Mouse (Mus musculus) embryonic fibroblast, embryonic 13.5 days (primary cell): ENCODE measurements around the gene Wap. TPM values are rescaled to one million over a fixed set of nuclear protein-coding genes. Genes with fewer than 3 reads are reported as not detected.

Experiments
- H3K27ac ChIP-seq: 2 replicates; pipeline ENCODE4 v1.5.1; 2012; ENCODE audit warnings: low read length, control low read depth, inconsistent platforms; ENCODE audit not compliant: insufficient read depth
- H3K4me1 ChIP-seq: 2 replicates; pipeline ENCODE4 v1.6.1; 2011; ENCODE audit warnings: low read length; ENCODE audit not compliant: control insufficient read depth, insufficient read depth
- H3K4me3 ChIP-seq: 2 replicates; pipeline ENCODE4 v1.5.1; 2011; ENCODE audit warnings: mild to moderate bottlenecking, control low read depth, low read length; ENCODE audit not compliant: insufficient read depth
- CTCF ChIP-seq: IDR thresholded peaks from 2 replicates; pipeline ENCODE4 v1.5.1; 2011; ENCODE audit warnings: mild to moderate bottlenecking, control low read depth, low read length, moderate library complexity, borderline replicate concordance; ENCODE audit not compliant: insufficient read depth
- POLR2A ChIP-seq: IDR thresholded peaks from 2 replicates; pipeline ENCODE4 v1.6.1; 2011; ENCODE audit warnings: low read depth, mild to moderate bottlenecking, control low read depth, low read length, moderate library complexity
- polyA plus RNA-seq: library from polyadenylated mRNA; stranded (reverse); fragments of >200 nt; gene quantifications from 2 replicates; pipeline ENCODE4 v1.2.4, GENCODE M21; 2011; ENCODE audit warnings: low read depth; ENCODE audit not compliant: missing spikeins, insufficient read length

Wap gene
- polyA plus RNA-seq, 1 experiment, result not detected

DNA sequence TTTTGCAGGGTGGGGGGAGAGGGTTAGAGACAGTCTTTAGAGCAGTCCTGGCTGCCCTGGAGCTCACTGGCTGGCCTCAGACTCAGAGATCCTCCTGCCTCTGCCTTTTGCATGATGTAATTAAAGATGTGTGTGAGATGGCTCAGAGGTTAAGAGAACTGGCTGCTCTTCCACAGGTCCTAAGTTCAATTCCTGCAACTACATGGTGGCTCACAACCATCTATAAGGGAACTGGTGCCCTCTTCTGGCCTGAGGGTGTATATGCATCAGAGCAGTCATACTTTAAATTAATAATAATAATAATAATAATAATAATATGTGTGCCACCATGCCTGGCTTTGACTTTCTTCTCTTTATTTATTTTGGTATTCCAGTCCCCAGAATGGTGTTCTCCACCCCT, 8.8 kb downstream of the Wap start:
- H3K4me3 ChIP-seq, result no peak overlapping the region
- no peak overlapping the region for H3K27ac ChIP-seq
- TF ChIP-seq POLR2A (no peak), CTCF (no peak)
- H3K4me1 ChIP-seq, result no peaks in the 10 kb centered on the region

DNA sequence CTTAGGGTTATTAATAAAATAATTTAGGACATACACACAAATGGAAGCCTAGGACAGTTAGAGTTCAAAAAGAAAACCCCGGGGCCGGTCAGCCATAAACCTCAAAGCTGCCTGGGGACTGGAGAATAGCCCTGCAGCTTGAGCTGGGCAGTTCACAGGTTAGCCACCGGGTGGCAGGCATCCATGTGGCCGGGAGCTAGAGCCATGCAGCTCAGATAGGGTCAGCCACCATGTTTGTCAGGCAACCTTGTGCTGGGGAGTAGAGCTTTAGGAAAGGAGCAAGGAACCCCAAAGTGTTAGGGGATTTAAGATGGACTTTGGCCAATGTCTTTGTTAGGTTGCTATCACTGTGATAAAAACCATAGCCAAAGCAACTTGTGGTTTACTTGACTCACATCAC, 9.9 kb downstream of the Wap start:
- H3K27ac ChIP-seq, result no peak overlapping the region
- H3K4me1 ChIP-seq, result peaks cover 3% of the 10 kb centered on the region; the same call in 1 of the 2 replicates
- TF ChIP-seq POLR2A, result no peak; the same call in 1 of the 2 replicates
- peak; percentile 64; the same call in 1 of the 2 replicates for TF ChIP-seq CTCF
- no peak overlapping the region for H3K4me3 ChIP-seq

DNA sequence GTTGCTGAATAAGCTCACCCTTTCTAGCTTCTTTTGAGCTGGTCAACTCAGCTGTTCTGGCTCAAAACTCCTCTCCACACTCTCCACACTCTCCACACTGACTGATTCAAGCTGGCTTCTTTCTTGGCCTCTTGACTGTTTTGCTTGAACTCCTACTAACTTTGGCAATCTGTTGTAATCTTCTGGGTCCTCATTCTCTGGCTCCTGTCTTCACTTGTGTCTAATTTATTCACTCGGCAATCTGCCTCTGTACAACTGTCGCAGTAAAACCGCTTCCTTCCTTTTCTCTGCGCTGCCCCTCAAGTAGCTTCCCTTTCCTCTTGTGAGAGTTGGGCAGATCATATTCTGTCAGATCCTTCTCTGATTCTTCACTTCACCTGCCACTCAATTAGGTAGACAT, 10.7 kb downstream of the Wap start:
- Histone ChIP-seq H3K4me3 (no peak overlapping the region), H3K4me1 (peaks cover 3% of the 10 kb centered on the region; the same call in 1 of the 2 replicates), H3K27ac (no peak overlapping the region)
- TF ChIP-seq CTCF, result no peak
- TF ChIP-seq POLR2A, result peak; percentile 20; the same call in 1 of the 2 replicates

DNA sequence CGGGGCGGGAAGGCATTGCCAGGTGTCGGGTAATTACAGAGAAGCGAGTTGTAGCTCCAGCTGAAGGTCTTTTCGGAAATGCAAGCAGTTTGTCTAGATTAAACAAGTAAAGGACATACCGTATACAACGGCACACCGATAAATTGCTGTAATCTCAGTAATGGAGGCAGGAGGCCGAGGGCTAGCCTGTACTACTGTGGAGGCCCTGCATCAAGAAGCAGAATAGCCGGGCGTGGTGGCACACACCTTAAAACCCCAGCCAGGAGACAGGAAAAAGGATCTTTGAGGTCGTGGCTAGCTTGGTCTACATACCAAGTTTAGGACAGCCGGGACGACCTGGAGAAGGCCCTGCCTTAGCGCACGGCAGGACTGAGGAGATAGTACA, 12.1 kb downstream of the Wap start:
- TF ChIP-seq CTCF, result no peak
- peak; percentile 52; the same call in 1 of the 2 replicates for TF ChIP-seq POLR2A
- H3K4me1 ChIP-seq, result peaks cover 3% of the 10 kb centered on the region; the same call in 1 of the 2 replicates
- peak overlapping the region; percentile 78 for H3K4me3 ChIP-seq
- peak overlapping the region; percentile 70 for H3K27ac ChIP-seq

DNA sequence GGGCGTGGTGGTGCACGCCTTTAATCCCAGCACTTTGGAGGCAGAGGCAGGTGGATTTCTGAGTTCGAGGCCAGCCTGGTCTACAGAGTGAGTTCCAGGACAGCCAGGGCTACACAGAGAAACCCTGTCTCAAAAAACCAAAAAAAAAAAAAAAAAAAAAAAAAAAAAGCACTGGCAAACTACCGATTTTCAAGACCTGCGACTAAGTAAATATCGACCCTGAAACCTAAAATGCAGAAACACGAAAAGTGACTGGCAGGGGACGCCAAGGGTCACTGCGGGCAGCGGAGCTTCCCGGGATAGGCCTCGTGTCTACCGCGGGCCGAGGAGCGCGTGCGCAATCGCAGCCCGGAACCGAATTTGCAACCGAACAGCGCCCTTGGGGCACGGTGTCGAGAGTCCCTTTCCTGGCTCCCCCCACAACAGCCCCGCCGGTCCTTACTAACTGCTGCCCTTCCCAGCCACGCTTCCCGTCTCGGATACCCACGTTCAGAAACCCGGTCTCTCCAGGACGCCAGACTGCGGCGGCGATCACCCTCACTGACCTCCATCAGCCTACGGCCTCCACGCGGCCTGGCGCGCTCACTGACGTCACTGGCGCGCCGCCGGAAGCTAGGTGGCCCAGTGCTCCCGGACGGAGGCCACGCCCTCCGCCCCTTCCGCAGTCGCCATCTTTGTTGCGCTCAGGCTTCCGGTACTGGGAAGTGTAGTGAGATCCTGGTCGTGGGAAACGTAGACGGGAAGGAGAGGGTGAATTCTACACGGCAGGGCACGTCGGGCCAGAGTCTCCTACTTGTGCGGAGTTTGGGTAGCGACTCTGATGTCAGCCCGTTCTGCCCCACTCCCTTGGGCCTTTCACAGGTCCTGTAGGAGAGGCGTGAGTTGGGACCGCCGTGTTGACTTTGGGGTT, 12.7 kb downstream of the Wap start, which contains the start of gene Tbrg4:
TSS of gene Tbrg4 (minus strand) at position 590 of the 910 bp plus-strand sequence.
- Histone ChIP-seq H3K27ac (peak within 1 kb of the TSS; percentile 70), H3K4me3 (peak within 1 kb of the TSS; percentile 78), H3K4me1 (peaks cover 3% of the 10 kb centered on the region; the same call in 1 of the 2 replicates)
- no peak for TF ChIP-seq CTCF
- TF ChIP-seq POLR2A, result peak; percentile 97

DNA sequence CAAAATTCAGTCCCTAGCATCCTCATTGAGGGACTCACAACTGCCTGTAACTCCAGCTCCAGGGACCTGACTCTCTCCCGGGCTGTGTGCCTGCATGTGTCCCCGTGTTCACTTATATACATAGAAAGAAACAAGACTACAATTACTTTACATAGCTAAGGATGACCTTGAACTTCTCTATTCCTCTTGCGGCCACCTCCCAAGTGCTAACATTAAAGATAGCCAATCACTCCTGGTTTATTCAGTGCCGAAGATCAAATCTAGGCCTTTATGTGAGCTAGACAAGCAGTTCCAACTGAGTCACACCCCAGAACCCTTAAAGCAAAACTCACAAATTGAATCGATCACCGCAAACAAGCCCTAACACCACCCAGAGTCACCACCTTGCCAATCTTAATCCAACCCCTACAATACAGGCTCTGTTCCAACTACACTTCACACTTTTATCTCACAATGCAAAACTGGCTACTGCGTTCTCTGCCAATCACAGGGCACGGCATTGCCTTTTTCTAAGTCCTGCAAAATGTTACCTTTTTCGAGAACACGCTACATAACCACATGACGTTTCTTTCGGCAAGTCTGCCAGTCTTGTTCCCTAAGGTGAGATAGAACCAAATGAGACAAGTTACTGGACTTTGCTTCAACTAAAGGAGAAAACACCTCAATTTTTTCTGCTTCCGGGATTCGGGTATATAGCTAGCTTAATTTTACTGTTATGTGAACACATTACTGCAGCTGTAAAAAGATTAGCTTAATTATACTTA, 13.6 kb downstream of the Wap start:
- Histone ChIP-seq H3K4me3 (peak overlapping the region; percentile 78), H3K4me1 (peaks cover 3% of the 10 kb centered on the region; the same call in 1 of the 2 replicates), H3K27ac (no peak overlapping the region)
- TF ChIP-seq CTCF, result no peak
- no peak for TF ChIP-seq POLR2A

DNA sequence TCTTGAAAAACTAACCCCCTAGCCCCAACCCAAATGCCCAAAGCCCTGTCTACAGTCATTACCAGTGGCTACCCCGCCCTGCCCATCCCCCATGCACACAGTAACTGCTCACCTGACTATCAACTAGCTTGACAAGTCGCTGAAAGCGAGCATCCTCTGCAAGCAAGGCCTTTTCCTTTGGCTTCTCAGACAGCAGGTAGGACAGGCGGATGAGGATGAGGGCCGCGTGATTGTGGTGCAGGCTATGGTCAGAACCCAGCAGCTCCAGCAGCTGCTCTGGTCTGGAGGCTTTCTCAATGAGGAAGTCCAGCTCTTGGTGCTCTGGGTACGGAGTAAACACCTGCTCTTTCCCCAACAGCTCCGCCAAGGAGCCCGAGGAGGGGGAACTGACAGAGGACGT, 14.7 kb downstream of the Wap start:
- no peak for TF ChIP-seq POLR2A
- no peak for TF ChIP-seq CTCF
- H3K4me3 ChIP-seq, result peak overlapping the region; percentile 78; the same call in 1 of the 2 replicates
- peaks cover 3% of the 10 kb centered on the region; the same call in 1 of the 2 replicates for H3K4me1 ChIP-seq
- no peak overlapping the region for H3K27ac ChIP-seq

DNA sequence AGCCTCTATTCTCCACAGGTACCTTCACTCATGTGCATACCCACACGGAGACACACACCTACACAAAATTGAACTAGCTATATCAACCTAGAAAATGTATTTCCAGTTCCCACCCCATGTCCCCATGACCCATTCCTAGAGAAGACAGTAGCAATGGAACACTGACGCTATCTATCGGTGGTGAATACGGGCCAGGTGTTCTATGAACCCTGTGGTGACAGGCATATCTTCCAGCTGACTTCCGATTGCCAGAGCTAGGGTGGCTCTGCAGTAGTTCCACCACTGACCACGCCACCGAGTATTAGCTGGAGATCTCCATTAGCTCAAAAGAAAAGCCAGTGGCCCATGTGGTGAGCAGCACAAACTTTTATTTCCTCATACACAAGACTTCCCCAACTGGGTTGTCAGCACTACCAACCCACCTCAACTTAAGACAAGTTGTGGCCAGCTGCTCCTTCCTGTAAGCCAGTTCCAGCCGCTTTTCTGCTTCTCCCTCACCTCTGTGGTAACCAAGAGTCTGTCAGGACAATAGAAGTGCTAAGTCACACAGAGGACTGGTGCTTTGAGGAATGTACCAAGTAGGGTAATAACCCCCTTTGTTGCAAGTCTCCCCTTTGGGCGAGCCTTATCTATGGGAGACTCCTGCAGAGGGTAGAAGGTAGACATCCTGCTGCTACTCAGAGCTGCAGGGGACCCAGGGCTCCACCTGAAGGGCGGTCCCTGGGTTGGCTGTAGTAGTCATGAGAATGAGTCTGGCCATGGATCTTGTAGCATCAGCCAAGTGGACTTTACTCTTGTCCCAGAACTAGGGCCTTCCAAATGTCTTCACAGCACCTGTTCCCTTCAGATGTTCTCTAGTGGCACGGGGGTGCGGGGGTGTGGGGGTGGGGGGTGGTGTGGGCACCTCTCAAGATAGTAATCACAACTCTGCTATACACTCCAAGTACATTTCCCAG, 22.9 kb downstream of the Wap start:
- Histone ChIP-seq H3K27ac (no peak overlapping the region), H3K4me3 (no peak overlapping the region), H3K4me1 (no peaks in the 10 kb centered on the region)
- no peak for TF ChIP-seq CTCF
- TF ChIP-seq POLR2A, result no peak
